Mouse (Mus musculus): ENCODE data around the gene Snrk. TPM values are rescaled to one million over a fixed set of nuclear protein-coding genes. Genes with fewer than 3 reads are reported as not detected.

Gene Snrk
- total RNA-seq, 2 experiments from 2014 or later = 127 to 163 TPM

DNA sequence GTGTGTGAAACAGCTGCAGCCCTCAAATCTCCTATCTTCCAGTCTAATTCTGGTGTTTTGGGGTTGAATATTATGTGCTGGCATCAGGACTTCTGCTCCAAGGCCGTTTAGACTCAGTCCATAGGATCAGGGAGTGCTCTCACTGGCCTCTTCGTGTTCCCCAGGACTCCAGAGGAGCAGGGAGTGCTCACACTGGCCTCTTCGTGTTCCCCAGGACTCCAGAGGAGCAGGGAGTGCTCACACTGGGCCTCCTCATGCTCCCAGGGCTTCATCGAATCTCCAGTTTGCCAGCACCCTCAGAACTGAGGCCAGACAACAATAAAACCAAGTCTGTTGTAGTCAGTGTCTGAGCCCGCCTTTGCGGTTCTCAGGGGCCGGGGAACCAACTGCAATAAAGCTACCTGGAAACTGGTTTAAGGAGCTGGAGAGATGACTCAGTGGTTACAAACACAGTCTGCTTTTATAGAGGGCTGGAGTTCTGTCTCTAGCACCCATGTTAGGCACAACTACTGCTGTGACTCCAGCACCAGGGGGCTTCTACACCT, 12.7 kb upstream of the Snrk start:
- intact Hi-C loops (cut with DNase I) = no loop called here

DNA sequence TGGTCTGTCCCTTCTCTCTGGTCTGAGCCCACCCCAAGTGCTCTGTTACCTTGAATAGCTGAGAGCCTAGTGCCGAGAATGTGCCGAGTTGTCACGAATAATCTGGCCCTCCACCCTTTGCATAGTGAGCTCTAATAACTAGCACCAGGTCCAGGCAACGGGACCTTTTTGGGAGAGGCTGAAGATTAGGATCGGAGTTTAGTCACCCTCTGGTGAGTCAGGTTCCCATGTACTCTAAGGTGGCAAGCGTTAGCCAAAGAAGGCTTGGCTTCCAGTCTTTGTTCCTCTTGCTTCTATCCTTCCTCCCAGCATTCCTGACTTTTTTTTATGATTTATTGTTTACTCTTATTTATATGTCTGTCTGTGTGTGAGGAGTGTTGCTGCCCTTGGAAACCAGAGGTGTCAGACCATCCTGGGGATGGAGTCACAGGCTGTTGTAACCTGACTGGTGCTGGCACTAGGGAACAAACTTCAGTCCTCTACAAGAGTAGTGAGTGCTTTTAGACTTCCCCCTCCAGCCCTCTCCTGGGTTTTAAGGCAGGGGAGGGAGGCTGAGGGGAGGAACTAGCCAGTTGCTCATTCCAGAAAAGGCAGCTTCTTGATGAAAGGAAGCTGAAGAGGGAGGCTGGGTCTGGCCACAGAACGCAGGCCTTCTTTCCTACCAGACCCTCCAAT, 9.2 kb upstream of the Snrk start:
- DNase-seq (ENCODE audit: low spot score) = no peak
- intact Hi-C loops (cut with DNase I) = loop anchor here (2.0 kb wide), 1 partner anchor 23 kb away; no protein-coding TSS in a partner anchor

More for the DNA sequence above, 12.7 kb upstream of the Snrk start:
- no peak for DNase-seq (ENCODE audit: low spot score)

DNA sequence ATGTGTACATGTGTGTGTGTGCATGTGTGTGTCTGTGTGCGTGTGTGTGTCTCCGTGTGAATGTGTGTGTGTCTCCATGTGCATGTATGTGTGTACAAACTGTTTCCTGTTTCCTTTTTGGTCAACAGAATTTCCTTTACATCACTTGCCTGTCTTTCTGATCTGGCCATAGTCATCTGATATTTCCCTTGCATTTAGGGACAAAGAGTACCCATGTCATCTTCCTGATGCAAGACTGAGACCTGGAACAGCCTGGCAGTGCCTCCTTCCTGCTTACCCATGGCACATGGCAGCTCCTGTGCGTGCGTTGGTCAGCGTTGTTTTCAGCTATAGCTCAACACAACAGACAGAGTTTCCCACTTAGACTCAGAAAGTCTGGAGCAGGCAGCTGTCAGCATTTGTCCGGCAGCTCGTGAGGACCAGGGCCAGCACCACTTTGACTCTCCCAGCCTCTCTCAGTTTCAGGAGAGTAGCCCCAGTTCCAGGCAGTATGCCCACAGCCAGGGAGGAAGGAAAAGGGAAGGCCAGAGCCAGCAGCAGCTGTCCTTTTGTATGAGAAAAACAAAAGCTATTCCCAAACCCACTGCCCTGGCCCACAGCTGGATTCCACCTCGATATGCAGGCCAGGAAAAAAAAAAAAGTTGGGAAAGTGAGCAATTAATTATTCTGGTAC, 7.4 kb upstream of the Snrk start:
- intact Hi-C loops (cut with DNase I) = loop anchor here (2.0 kb wide), 2 partner anchors 25 to 81 kb away; no protein-coding TSS in a partner anchor
- peak; percentile 82 for DNase-seq (ENCODE audit: low spot score)

DNA sequence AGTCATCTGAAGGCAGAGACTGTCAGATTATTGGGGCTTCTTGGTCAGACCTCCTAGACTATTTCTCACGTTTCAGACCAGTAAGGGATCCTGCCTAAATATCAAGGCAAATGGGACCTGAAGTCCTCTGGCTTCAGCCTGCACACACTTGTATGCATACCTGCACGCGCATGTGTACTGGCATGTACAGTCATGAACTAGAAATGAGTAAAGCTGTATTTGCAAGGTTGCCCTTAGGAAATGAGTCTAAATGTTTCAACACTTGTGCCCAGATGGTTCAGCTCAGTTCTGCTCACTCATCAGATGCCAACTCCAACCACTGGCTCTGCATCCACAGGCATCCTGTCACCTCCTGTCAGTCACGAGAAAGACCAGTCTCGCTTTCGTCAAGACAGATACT, 6.6 kb upstream of the Snrk start:
- no peak for DNase-seq (ENCODE audit: low spot score)
- intact Hi-C loops (cut with DNase I) = loop anchor here (2.0 kb wide), 1 partner anchor 82 kb away; no protein-coding TSS in a partner anchor

DNA sequence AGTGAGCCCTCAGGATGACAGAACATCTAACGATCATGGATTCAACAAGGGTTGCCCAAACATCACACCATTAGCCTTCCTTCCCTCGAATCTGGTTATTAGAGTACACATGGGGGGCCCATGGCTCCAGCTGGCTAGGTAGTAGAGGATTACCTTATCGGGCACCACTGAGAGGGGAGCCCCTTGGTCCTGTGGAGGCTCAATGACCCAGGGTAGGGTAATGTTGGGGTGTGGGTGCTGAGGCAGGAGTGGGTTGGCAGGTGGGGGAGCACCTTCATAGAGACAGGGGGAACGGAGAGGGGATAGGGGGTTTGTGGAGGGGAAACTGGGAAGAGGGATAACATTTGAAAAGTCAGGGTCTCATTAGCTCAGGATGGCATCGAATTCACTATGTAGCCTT, 6.1 kb upstream of the Snrk start:
- intact Hi-C loops (cut with DNase I) = loop anchor here (2.0 kb wide), 1 partner anchor 82 kb away; no protein-coding TSS in a partner anchor
- no peak for DNase-seq (ENCODE audit: low spot score)

DNA sequence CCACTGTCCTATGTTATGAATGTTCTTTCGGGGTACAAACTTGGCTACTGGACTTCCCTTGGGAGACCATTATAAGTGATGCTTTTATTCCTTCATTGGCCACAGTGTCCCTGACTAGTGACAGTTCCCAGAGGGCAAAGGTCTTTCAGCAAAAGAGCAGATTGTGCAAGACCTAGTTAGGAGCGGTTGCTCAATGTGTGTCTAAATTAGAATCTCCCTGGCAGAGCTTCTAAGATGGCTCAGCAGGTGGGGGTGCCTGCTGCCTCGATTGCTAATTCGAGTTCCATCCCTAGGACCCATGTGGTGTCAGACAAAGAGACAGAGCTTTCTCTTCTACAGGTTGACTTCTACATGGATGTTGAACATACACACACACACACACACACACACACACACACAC, 1.5 kb upstream of the Snrk start:
- intact Hi-C loops (cut with DNase I) = no loop called here

DNA sequence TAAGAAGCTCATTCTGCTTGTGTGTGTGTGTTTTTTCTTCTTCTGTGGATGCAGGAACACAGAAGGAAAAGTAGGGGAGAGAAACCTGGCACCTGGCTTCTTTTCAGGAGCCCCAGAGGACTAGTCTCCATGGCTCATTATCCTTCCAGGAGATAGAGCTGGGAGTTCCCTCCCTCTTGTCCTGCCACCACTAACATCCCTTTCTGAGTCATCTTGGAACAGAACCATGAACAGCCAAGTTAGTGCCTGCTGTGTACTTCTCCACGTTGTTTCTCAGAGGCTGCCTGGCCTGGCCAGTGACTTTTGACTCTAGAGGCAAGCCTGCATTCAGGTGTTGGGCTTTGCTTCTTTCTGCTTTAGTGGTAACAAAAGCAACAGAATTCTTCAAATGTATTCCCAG, 707 bp upstream of the Snrk start:
- intact Hi-C loops (cut with DNase I) = no loop called here
- DNase-seq (ENCODE audit: low spot score) = no peak

More for the DNA sequence above, 1.5 kb upstream of the Snrk start:
- no peak for DNase-seq (ENCODE audit: low spot score)

DNA sequence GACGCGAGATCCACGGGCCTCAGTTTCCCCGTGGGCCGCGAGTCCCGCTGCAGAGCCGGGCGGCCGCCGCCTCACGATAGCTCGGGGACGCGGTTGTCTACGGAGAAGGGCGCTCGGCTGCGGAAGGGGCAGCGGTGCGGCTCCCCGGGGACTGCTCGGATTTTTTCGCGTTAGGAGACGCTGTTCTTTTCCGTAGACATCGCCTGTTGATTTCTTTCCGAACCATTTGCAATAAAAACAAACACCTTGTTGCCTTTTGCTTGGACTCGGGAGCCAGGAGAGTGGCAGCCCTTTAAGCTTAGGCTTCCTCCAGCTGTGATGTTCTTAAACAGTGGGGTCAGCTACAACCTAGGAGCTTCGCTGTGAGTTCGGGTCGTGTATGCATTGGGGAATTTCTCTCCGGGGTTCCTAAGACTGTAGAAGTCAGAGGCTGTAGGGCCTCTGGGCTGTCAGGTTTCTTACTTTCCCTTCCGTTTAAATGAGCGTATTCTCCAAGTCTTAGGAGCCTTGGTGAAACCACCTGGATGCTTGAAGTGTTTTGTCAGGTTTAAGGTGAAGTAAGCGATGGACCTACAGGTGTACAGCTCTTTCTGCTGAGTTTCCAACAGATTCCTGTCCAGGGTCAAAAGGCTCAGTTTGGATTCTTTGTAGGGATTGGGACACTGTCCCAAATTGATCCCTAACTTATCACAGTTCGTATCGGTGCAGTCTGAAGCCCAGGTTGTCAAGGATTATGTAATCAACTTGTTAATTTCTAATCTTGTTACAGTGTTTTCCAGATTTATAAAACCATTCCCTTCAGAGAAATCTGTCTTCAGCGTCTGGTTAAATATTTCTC, 845 bp downstream of the Snrk start:
- no peak for DNase-seq (ENCODE audit: low spot score)
- intact Hi-C loops (cut with DNase I) = loop anchor here (2.0 kb wide), 2 partner anchors 33 to 95 kb away; no protein-coding TSS in a partner anchor

DNA sequence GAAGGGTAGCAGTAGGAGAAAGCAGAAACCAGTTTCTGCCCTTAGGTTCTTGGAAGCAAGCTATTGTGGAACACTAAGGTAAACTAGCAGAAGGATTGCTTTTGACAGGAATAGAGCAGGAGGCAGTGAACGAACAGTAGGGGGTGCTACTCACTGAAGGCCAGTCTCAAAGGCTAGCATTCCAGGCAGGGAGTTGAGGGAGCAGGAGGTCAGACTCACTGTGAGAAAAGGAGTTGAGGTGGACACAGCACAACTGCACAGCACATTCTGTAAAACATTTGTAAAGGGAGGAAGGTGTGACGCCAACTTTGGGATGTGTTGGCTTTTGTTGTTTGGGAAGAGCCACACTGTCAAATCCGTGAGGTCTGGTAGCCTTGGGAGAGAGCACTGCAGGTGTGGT, 3.0 kb downstream of the Snrk start:
- DNase-seq (ENCODE audit: low spot score) = no peak
- intact Hi-C loops (cut with DNase I) = loop anchor here (2.0 to 5.0 kb wide), 2 partner anchors 37 to 65 kb away; no protein-coding TSS in a partner anchor

DNA sequence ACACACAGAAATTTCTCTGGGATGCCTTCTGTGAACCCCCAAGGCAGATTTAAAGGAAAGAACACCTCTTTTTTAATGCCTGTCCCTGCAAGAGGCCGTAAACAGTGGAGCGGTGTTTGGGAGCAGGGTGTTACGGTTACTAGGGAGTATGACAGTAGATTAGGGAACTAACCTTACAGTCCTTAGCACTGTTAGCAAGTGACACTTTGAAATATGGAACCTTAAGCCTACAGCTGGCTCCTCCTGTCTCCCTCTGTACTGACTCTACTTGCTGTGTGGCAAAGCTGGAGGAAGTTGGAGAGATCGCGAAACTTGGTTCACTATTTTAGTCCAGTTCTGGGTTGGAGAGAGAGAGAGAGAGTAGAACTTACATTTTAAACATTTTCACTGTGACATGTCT, 5.0 kb downstream of the Snrk start:
- intact Hi-C loops (cut with DNase I) = loop anchor here (5.0 kb wide), 1 partner anchor 35 kb away; no protein-coding TSS in a partner anchor

DNA sequence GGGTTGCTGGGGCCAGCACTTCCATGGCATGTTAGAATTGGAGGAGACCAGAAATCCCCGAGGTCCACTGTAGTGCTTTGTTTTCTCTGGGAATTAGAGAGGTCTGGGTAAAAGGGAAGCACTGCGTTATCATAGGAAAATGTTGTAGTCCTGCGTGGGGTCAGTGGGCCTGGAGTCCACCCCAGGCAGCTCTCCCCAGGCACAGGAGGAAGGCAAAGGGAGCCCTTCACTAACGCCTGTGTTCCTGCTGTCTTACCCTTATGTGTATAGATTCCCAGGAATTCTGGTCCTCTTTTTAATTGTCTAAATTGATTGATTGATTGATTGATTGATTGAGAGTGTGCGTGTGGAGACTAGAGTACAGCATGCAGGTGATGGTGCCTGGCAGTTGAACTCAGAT, 6.1 kb downstream of the Snrk start:
- DNase-seq (ENCODE audit: low spot score) = no peak
- intact Hi-C loops (cut with DNase I) = loop anchor here (5.0 kb wide), 1 partner anchor 34 kb away; no protein-coding TSS in a partner anchor

More for the DNA sequence above, 5.0 kb downstream of the Snrk start:
- DNase-seq (ENCODE audit: low spot score) = no peak

DNA sequence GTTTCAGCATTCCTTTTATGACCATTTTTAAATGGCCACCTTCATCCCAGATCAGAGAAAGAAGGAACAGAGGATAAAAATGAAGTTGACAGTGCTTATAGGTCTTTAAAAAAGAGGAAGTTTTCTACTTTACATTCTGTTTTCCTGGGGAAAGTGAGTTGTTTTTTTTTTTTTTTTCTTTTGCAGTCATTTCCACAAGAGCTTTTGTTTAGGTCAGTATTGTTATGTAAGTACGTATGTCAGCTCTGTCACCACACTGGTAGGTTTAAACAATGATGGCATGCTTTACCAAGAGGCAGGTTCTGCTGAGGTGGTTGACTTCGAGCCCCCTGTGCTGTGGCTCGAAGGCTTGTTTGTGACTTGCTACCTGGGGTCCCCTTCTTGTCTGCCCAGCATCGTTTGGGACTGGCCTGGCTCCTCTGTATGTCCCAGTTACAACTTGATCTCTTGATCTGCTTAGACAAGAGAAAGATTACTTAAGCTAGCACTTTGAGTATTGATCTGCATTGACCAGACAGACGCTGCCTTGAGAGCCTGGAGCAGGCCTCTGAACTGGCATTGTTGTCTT, 8.7 kb downstream of the Snrk start:
- intact Hi-C loops (cut with DNase I) = loop anchor here (2.0 kb wide), 1 partner anchor 13 kb away; no protein-coding TSS in a partner anchor
- DNase-seq (ENCODE audit: low spot score) = no peak

DNA sequence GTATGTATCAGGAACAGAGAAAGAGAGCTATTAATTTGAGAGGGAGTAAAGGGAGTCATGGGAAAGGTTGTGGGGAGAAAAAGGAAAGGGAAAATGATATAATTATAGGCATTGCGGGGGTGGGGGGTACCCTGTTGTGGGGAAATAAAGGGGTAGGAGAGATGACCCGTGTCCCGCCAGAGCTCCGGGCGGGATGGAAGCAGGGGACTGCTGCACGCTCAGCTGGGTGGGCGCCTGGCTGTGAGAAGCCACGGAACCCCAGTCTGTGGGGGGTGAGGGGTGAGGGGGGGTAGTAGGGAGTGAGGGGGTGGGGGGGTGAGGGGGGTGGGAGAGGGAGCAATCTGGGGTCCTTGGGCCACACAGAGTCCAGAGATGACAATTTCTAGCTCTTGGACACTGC, 9.7 kb downstream of the Snrk start:
- intact Hi-C loops (cut with DNase I) = no loop called here
- no peak for DNase-seq (ENCODE audit: low spot score)

DNA sequence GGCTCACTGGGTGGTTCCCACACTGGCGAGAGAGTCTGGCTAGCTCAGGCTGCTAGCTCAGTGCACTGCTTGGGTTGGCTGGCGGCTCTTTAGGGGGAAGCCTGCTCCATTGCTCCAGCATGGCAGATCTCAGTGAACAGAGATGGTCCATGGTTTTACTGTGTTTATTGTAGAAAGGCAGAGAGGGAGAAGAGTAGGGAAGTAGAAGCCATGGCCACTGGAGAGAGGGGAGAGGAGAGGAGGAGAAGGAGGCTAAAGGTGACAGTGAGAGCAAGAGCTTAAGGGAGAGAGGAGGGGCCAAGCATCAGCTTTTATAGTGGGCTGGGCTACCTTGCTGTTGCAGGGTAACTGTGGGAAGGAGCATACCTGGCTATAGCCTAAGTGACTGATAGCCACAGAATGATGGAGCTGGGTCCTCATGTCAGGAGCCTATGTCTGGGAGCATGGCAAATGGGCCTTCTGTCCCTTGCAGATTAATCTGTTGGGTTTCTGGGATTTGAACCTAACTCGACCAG, 10.3 kb downstream of the Snrk start:
- no peak for DNase-seq (ENCODE audit: low spot score)
- intact Hi-C loops (cut with DNase I) = no loop called here

DNA sequence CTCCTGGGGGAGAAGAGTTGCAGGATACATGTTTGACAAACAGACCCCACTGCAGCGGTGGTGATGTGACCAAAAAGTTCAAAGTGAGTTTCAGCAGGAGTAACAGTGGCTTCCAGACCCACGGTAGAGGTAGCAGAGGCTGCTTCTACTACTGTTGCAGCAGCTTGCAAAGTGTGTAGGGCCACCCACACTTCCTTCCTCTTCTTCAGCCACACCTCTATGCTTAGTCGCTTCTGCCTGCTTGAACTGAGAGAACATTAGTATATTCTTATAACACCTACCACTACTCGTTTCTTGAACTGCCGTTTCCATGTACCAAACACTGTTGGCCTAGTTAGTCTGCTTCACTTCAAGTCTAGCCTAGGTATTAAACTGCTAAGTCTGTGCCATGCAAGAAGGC, 11.6 kb downstream of the Snrk start:
- intact Hi-C loops (cut with DNase I) = no loop called here
- DNase-seq (ENCODE audit: low spot score) = no peak

DNA sequence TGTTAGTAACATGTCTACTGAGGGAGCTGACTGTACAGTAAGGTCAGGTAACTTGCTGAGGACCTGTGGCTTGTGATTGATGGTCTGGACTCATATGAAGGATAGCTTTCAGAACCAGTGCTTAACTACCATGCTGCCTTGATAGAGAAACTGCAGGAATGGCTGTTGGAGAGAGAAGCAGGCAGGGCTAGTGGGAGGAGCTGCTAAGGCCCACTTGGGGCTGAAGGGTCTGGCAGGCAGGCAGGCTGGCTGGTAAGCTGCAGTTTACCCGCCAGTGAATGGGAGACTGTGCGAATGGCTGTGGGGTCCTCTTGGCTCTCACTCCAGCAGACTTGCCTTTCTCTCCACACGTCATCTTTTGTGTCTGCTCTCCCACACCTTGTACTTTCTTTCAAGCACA, 13.6 kb downstream of the Snrk start:
- intact Hi-C loops (cut with DNase I) = no loop called here

DNA sequence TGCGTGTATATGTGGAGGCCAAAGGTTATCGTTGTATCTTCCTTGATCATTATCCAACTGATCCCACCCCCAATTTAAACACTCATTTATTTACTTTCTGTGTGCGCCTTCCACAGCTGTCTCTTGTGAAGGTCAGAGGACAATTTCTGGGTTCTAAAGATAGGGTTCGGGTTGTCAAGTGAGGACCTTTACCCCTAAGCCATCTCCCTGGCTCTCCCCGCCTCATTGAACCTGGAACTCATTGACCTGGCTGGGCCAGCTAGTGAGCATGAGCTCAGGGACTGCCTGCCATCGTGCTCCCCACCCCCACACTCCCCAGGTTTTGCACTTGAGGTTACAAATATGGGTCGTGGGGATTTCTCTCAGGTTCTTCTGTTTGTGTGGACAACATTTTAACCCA, 15.1 kb downstream of the Snrk start:
- DNase-seq (ENCODE audit: low spot score) = no peak
- intact Hi-C loops (cut with DNase I) = no loop called here

More for the DNA sequence above, 13.6 kb downstream of the Snrk start:
- no peak for DNase-seq (ENCODE audit: low spot score)

DNA sequence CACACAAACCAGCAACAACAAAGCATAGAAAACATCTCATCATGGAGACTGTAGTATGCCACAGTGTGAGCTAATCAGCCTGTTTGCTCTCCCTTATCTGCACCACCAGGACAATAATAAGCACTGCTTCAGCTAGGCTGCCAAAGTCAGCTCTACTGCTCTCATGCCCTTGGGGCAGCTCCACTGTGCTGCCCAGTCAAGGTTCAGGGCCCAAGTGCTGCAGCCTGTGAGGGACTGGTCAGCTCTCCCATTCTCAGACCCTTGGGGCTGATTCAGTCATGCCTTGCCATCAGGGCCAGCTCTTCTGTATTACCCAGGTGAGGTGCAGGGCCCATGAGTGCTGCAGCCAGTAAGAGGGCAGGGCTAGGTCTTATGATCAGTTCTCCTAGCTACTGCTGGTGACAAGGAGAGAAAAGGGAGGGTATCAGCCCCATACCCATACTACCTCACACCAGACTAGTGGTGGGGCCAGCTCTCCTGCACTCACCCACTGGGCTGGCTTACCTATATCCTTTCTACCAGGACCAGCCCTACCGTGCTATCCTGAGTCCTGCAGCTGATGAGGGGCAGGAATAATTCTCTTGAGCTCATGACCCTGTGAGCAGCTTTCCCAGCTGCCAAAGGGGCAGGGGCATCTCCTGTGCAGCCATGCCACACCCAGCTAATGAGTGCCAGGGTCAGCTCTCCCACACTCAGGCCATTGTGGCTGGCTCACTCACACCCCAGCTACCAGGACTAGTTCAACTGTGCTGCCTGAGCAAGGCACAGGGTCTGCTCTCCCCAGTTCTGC, 18.2 kb downstream of the Snrk start:
- intact Hi-C loops (cut with DNase I) = no loop called here

DNA sequence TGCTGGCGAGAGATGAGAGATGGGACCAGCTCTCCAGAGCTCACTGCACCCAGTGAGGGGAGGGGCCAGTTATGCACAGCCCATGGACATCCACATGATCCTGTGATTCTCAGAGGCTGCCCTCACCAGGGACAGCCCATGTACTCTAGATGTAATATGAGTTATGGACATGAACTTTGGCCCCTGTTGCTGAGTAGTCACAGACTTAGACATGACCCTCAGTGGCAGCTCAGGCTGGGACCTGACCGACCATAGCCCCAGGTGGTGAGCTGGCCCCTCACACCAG, 18.8 kb downstream of the Snrk start:
- intact Hi-C loops (cut with DNase I) = no loop called here
- DNase-seq (ENCODE audit: low spot score) = no peak

More for the DNA sequence above, 18.2 kb downstream of the Snrk start:
- DNase-seq (ENCODE audit: low spot score) = no peak
